Mouse (Mus musculus): ENCODE data around the gene Ocel1. TPM values are rescaled to one million over a fixed set of nuclear protein-coding genes. Genes with fewer than 3 reads are reported as not detected.
A peak's percentile ranks its signal among the peaks of the same experiment; 100 is the strongest.

The Ocel1 gene
- total and polyA plus RNA-seq, 3 experiments = 4.8 to 7.4 (median 7.1) TPM

DNA sequence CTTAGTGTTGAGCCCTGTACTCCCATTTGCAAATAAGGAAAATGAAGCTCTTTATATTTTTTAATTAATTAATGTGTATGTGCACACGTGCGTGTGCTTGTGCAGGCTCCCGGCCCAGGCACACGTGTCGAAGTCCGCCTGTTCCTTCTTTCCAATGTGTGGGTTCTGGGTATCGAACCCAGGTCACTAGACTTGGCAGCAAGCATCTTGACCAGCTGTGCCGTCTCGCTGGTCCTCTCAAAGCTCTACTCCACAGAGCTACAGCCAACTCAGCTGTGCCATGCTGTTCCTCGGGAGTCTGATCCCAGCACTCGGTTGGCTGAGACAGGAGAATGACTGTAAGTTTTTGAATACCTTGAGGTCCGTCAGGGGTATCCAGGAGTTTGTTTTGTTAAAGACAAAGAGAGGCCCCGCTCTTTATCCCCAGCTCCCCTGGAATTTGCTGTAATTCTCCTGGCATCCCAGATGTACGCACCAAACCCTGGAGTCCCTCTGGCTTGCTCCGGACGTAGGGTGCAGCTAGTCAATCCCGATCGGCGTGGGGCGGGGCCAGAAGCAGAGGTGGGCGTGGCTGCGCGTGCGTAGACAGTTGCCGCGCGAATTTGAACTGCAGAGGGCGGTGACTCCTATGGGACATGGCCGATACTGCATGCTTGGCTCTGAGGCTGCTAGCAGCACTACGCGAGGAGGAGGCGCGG, 34.5 kb downstream of the Ocel1 start, which contains the start of gene Ankle1:
Gene Ankle1, plus strand, starts transcription at position 610 of the 698 bp plus-strand sequence.
- peaks cover 9 to 32% of the 10 kb centered on the region in 2 experiments for H3K4me1 ChIP-seq (ENCODE audit: control insufficient read depth in 1 of 2, insufficient read depth in 2 of 2)
- H3K4me3 ChIP-seq (replicated peaks in 1 of 3; ENCODE audit: low read depth in 2 of 3, low read length in 2 of 3, poor library complexity in 1 of 3) = peak within 1 kb of the TSS; percentile 83 to 93 (median 90)
- H3K27ac ChIP-seq (ENCODE audit: insufficient read depth, low read depth) = peak within 1 kb of the TSS; percentile 29; the same call in 1 of the 2 replicates
- dilution Hi-C loops (cut with MboI; ENCODE audit: extremely low pct_ligation_motif_present, extremely low pct_unique_long_range_greater_than_20kb, low sequenced_read_pairs) = no loop called here
- peak; percentile 93 for DNase-seq (ENCODE audit: extremely low read depth)
- H3K79me2 ChIP-seq (replicated peaks; ENCODE audit: control insufficient read depth, extremely low read depth, insufficient read depth, poor library complexity, severe bottlenecking) = peaks cover 7% of the 10 kb centered on the region; the same call in 1 of the 2 replicates
- H3K27me3 ChIP-seq (replicated peaks) = no peaks in the 10 kb centered on the region
- peak within 1 kb of the TSS; percentile 79 for H3K9ac ChIP-seq (ENCODE audit: insufficient read depth, low read depth)
- peaks cover 49 to 73% of the 10 kb centered on the region in 2 experiments for H3K36me3 ChIP-seq (replicated peaks in 1 of 2; ENCODE audit: control insufficient read depth in 1 of 2, insufficient read depth in 1 of 2, low read length in 1 of 2)
- in situ Hi-C loops (cut with MboI; ENCODE audit: low pct_ligation_motif_present, low pct_unique_long_range_greater_than_20kb, low sequenced_read_pairs) = loop anchor here (5.0 kb wide), 1 partner anchor 33 kb away; the partner anchor contains the start of gene Ocel1
- TF ChIP-seq USF1 (IDR thresholded peaks at IDR 0.05; ENCODE audit: low read depth, low read length) = no peak
- TF ChIP-seq GABPA (IDR thresholded peaks at IDR 0.05; ENCODE audit: insufficient replicate concordance, low read depth, low read length) = no peak
- TF ChIP-seq MAX (IDR thresholded peaks at IDR 0.05; ENCODE audit: low read length) = peak; percentile 68
- peak; percentile 99 for TF ChIP-seq POLR2A (IDR thresholded peaks at IDR 0.05; ENCODE audit: low read depth, low read length)
- no peak; the same call in 1 of the 2 replicates for TF ChIP-seq HCFC1 (IDR thresholded peaks at IDR 0.05; ENCODE audit: low read depth, low read length)
- no peak for TF ChIP-seq ZNF384 (IDR thresholded peaks at IDR 0.05; ENCODE audit: low read depth, low read length)
- peak; percentile 97 for TF ChIP-seq NELFE (IDR thresholded peaks at IDR 0.05; ENCODE audit: low read depth, low read length)
- TF ChIP-seq CTCF (conservative IDR thresholded peaks at IDR 0.05 in 1 of 2, IDR thresholded peaks at IDR 0.05 in 1 of 2; ENCODE audit: low read depth in 2 of 2, low read length in 2 of 2) = peak in 1 of 2 experiments; percentile 46; a peak in 2 of 4 replicates
- no peak for TF ChIP-seq RCOR1 (conservative IDR thresholded peaks at IDR 0.05; ENCODE audit: low read depth, low read length)
- TF ChIP-seq KAT2A (IDR thresholded peaks at IDR 0.05; ENCODE audit: insufficient replicate concordance, low read length) = 0 out of 2 replicates have a peak, but pooled peaks have one; percentile 47
- no peak for TF ChIP-seq JUND (conservative IDR thresholded peaks at IDR 0.05; ENCODE audit: low read depth, low read length)
- peak; percentile 91 for TF ChIP-seq TBP (conservative IDR thresholded peaks at IDR 0.05; ENCODE audit: low read depth, low read length)
- 0 out of 2 replicates have a peak, but pooled peaks have one; percentile 3 for TF ChIP-seq IRF4 (IDR thresholded peaks at IDR 0.05; ENCODE audit: low read depth, low read length)
- TF ChIP-seq MXI1 (IDR thresholded peaks at IDR 0.05; ENCODE audit: low read depth, low read length) = peak; percentile 93
- TF ChIP-seq SMC3 (IDR thresholded peaks at IDR 0.05; ENCODE audit: low read depth, low read length) = no peak
- TF ChIP-seq NRF1 (IDR thresholded peaks at IDR 0.05; ENCODE audit: low read depth, low read length) = peak; percentile 91
- no peak for TF ChIP-seq ZC3H11A (IDR thresholded peaks at IDR 0.05; ENCODE audit: low read depth, low read length)
- TF ChIP-seq EP300 (IDR thresholded peaks at IDR 0.05; ENCODE audit: low read length) = no peak
- TF ChIP-seq CHD1 (IDR thresholded peaks at IDR 0.05; ENCODE audit: low read depth, low read length) = no peak
- no peak; the same call in 1 of the 2 replicates for TF ChIP-seq CHD2 (IDR thresholded peaks at IDR 0.05; ENCODE audit: low read length)
- no peak for TF ChIP-seq ETS1 (conservative IDR thresholded peaks at IDR 0.05; ENCODE audit: low read depth, low read length)
- peak; percentile 95 for TF ChIP-seq SIN3A (IDR thresholded peaks at IDR 0.05; ENCODE audit: low read length)
- TF ChIP-seq USF2 (conservative IDR thresholded peaks at IDR 0.05; ENCODE audit: low read depth, low read length) = no peak
- no peak for TF ChIP-seq UBTF (IDR thresholded peaks at IDR 0.05; ENCODE audit: low read depth, low read length)
- peak; percentile 93 for TF ChIP-seq E2F4 (IDR thresholded peaks at IDR 0.05; ENCODE audit: insufficient replicate concordance, low read depth, low read length)
- TF ChIP-seq JUN (IDR thresholded peaks at IDR 0.05; ENCODE audit: insufficient read depth, low read depth, low read length) = no peak
- no peak for TF ChIP-seq MEF2A (IDR thresholded peaks at IDR 0.05; ENCODE audit: borderline replicate concordance, low read depth, low read length)
- TF ChIP-seq BHLHE40 (IDR thresholded peaks at IDR 0.05; ENCODE audit: low read depth, low read length) = peak; percentile 75
- peak; percentile 89; the same call in 1 of the 2 replicates for TF ChIP-seq MYC (IDR thresholded peaks at IDR 0.05; ENCODE audit: low read depth, low read length)
- peak; percentile 31; the same call in 1 of the 2 replicates for TF ChIP-seq ELF1 (IDR thresholded peaks at IDR 0.05; ENCODE audit: low read depth, low read length)
- peak; percentile 80 for TF ChIP-seq POLR2AphosphoS2 (IDR thresholded peaks at IDR 0.05; ENCODE audit: low read depth, low read length)
- TF ChIP-seq MAFK (IDR thresholded peaks at IDR 0.05; ENCODE audit: insufficient replicate concordance, low read length) = no peak
- TF ChIP-seq ZKSCAN1 (IDR thresholded peaks at IDR 0.05; ENCODE audit: borderline replicate concordance, low read depth, low read length) = no peak
- peak; percentile 8 for TF ChIP-seq RAD21 (IDR thresholded peaks at IDR 0.05; ENCODE audit: low read depth, low read length)
- peak; percentile 72; the same call in 1 of the 2 replicates for TF ChIP-seq MAZ (IDR thresholded peaks at IDR 0.05; ENCODE audit: low read depth, low read length)
- TF ChIP-seq TCF12 (IDR thresholded peaks at IDR 0.05; ENCODE audit: low read depth, low read length) = peak; percentile 89
- TF ChIP-seq ZMIZ1 (IDR thresholded peaks at IDR 0.05; ENCODE audit: low read depth, low read length) = peak; percentile 72
- no peak for TF ChIP-seq PAX5 (IDR thresholded peaks at IDR 0.05; ENCODE audit: low read length)
- H3K9me3 ChIP-seq (replicated peaks; ENCODE audit: low read length) = no peaks in the 10 kb centered on the region
- H3K4me2 ChIP-seq (ENCODE audit: insufficient read depth, low read depth, poor library complexity, severe bottlenecking) = peak within 1 kb of the TSS; percentile 72
